24 mouse cellular contexts compared by ENCODE assay signal in the genomic region with DNA sequence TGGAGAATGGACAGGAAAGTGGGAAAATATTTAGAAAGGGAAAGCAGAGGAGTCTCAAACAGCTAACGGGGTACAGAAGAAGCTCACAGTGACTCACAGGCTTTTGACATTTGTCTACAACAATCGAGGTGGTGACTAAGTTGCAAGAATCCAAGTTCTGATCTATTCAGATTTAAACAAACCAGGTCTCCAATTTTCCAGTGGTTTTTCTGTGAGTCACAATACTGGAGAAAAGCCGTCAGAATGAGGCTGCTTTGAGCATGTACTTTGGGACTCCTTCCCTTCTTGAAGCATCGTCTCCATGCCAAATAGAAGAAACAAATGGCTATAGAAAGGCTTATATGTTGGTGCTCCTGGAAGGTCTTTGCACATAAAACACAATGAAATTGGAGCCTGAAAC.
DNase-seq lines count a peak whose midpoint lies in the region; ATAC-seq and TF ChIP-seq lines count a peak whose summit lies in the region.
"Had no signal": no experiment of that assay in that cellular context is flagged by ENCODE, and none has a peak within 500 bp of the region (broad histone marks: within the 10 kb centered on the region; RNA-seq: fewer than 3 reads in every experiment).

No protein-coding gene starts in this region.

- 90% methylated on average over 4 of the region's 4 CpGs for WGBS in hindbrain, postnatal 0 days

- H3K36me3 ChIP-seq in hindbrain, postnatal 0 days (ENCODE audit: insufficient read depth, low read length): no peaks in the 10 kb centered on the region
- H3K36me3 ChIP-seq: embryonic facial prominence, embryonic 10.5 days; embryonic facial prominence, embryonic 12.5 days; forebrain, embryonic 15.5 days; G1E had no signal

- no peaks in the 10 kb centered on the region for H3K9me3 ChIP-seq in hindbrain, postnatal 0 days (ENCODE audit: low read length)
- H3K9me3 ChIP-seq: embryonic facial prominence, embryonic 10.5 days; embryonic facial prominence, embryonic 12.5 days; forebrain, embryonic 13.5 days; forebrain, embryonic 15.5 days; G1E had no signal

- no peaks in the 10 kb centered on the region for H3K4me1 ChIP-seq in hindbrain, postnatal 0 days (ENCODE audit: insufficient read depth, low read length)
- H3K4me1 ChIP-seq: embryonic facial prominence, embryonic 10.5 days; embryonic facial prominence, embryonic 12.5 days; forebrain, embryonic 13.5 days; forebrain, embryonic 15.5 days had no signal

- H3K27ac ChIP-seq in hindbrain, postnatal 0 days: no peak overlapping the region
- H3K27ac ChIP-seq: embryonic facial prominence, embryonic 10.5 days; embryonic facial prominence, embryonic 12.5 days; forebrain, embryonic 13.5 days; forebrain, embryonic 15.5 days had no signal

- H3K9ac ChIP-seq in hindbrain, postnatal 0 days (replicated peaks; ENCODE audit: low read length): no peak overlapping the region
- H3K9ac ChIP-seq: embryonic facial prominence, embryonic 12.5 days; forebrain, embryonic 13.5 days; forebrain, embryonic 15.5 days; forebrain, postnatal 0 days had no signal

- no peak overlapping the region for H3K4me2 ChIP-seq in hindbrain, postnatal 0 days (ENCODE audit: low read depth, low read length)
- H3K4me2 ChIP-seq: embryonic facial prominence, embryonic 12.5 days; forebrain, embryonic 13.5 days; forebrain, embryonic 15.5 days had no signal

- H3K27me3 ChIP-seq in hindbrain, postnatal 0 days (ENCODE audit: insufficient read depth, low read length): no peaks in the 10 kb centered on the region
- H3K27me3 ChIP-seq: CH12.LX; embryonic facial prominence, embryonic 12.5 days; forebrain, embryonic 13.5 days; forebrain, embryonic 15.5 days had no signal

- no peak for TF ChIP-seq CTCF in hindbrain, postnatal 0 days (IDR thresholded peaks at IDR 0.05; ENCODE audit: low read depth)

- no peak for ATAC-seq in hindbrain, postnatal 0 days
- ATAC-seq: CD4-positive, CD25-positive, alpha-beta regulatory T cell, adult 4 months; forebrain, embryonic 13.5 days; forebrain, embryonic 15.5 days; forebrain, postnatal 0 days had no signal

- H3K4me3 ChIP-seq in hindbrain, postnatal 0 days (ENCODE audit: low read length): no peak overlapping the region
- H3K4me3 ChIP-seq: embryonic facial prominence, embryonic 10.5 days; embryonic facial prominence, embryonic 12.5 days; erythroblast, embryonic 14.5 days; forebrain, embryonic 13.5 days; forebrain, embryonic 15.5 days had no signal

- DNase-seq in 3T3-L1 (ENCODE audit: low read depth, low spot score): peak; percentile 47
- DNase-seq in Muller cell, postnatal 12 days (ENCODE audit: inconsistent ontology term): peak; percentile 75
- peak; percentile 38 for DNase-seq in brain, adult 2 months (ENCODE audit: low read depth, low spot score)
- peak; percentile 32 for DNase-seq in fibroblast of lung, adult 2 months (ENCODE audit: low read depth)
- no peak for DNase-seq in right cerebral cortex, postnatal 36 days (ENCODE audit: low spot score in 2 of 2)
- DNase-seq in MN1 (ENCODE audit: low spot score): no peak
- DNase-seq in hindbrain, postnatal 0 days (ENCODE audit: low spot score): no peak
- DNase-seq: adrenal gland, adult 8-10 months; adrenal gland, postnatal 25 days; B cell, adult 2 months; cerebellum, adult 11-12 months; cerebellum, adult 2 months; cerebellum, adult 9-10 months; cerebellum, postnatal 10 days; cerebellum, postnatal 25 days; forebrain, postnatal 0 days had no signal

Comparison
In these comparisons a context has a peak if more than half of its experiments do, and no peak if none do; other contexts are left out.
1. DNase-seq: peak in 3T3-L1 (single experiment), Muller cell, postnatal 12 days (single experiment), brain, adult 2 months (single experiment) and fibroblast of lung, adult 2 months (single experiment); none in right cerebral cortex, postnatal 36 days (0 of 2), MN1 (single experiment) and hindbrain, postnatal 0 days (single experiment).